Mouse (Mus musculus) liver, postnatal 0 days (tissue): ENCODE data around the gene Olfr1438-ps1.

Experiments
- CTCF ChIP-seq: sonication (generic); IDR thresholded peaks from 2 replicates; pipeline ENCODE4 v1.5.1; 2016; ENCODE audit warnings: antibody characterized with exemption, low read depth
- EP300 ChIP-seq: IDR thresholded peaks from 2 replicates; pipeline ENCODE4 v1.6.1; 2016; ENCODE audit warnings: antibody characterized with exemption, low read depth, mild to moderate bottlenecking

- TF ChIP-seq CTCF (no peak), EP300 (no peak)
Observed at GRCm38 (mm10) chr19:12292979-12293378, 42.7 kb downstream of the Olfr1438-ps1 start.
